Mouse (Mus musculus) neutrophil, adult 5-6 weeks (primary cell): ENCODE results near the gene Rev3l. TPM values are rescaled to one million over a fixed set of nuclear protein-coding genes. Genes with fewer than 3 reads are reported as not detected.
"Not testable (repeated sequence)": the region's sequence is repeated elsewhere in the genome, so short reads cannot be mapped to it uniquely, and the experiment has no call there.

Experiments
- ATAC-seq: fragments of 151-379, 151-347 bp; 2 replicates; pipeline ENCODE4 v1.8.0; 2017; ENCODE audit warnings: mild to moderate bottlenecking, moderate TSS enrichment; ENCODE audit not compliant: insufficient number of reproducible peaks, poor library complexity, low FRiP score, severe bottlenecking; ENCODE audit errors: extremely low read depth
- total RNA-seq: library from RNA; stranded (forward); fragments of 200-1000 nt; gene quantifications from 2 replicates; pipeline ENCODE4 v1.2.3, GENCODE M21; 2017

Gene Rev3l
- total RNA-seq, 1 experiment from 2014 or later = 36.4 TPM

GRCm38 (mm10) chr10:39773940-39774726, 42.2 kb downstream of the Rev3l start:
- no peak for ATAC-seq

DNA sequence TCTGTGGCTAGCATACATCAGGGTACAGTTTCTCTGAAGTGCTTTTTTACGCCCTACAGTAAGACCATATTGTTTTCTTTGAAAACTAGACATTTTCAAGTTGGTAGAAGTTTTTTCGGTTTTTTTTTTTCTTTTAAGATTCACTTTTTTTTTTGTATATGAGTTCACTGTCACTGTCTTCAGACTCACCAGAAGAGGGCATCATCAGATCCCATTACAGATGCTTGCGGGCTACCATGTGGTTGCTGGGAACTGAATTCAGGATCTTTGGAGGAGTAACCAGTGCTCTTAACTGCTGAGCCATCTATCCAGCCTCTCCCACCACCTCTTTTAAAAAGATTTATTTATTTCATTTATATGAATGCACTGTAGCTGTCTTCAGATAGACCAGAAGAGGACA, 45.0 kb downstream of the Rev3l start:
- no peak for ATAC-seq

DNA sequence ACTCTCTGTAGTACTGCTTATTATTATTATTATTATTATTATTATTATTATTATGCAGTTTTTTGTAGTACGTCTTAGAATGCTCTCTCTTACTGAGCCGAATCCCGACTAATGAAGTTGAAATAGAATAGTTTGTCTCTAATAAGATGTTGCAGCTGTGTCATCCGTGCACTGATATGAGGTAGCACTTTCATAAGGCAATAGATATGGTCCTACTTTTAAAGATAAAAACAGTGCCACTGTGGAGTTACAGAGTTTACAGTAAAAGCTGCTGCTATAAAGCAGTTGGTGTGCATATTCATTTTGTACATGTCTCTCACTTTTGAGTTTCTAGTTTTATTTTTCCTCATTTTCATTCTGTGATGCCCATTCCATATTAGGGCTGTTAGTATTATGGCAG, 46.4 kb downstream of the Rev3l start:
- ATAC-seq = no peak

- ATAC-seq = no peak
Measured at GRCm38 (mm10) chr10:39785241-39785640, 53.3 kb downstream of the Rev3l start.

GRCm38 (mm10) chr10:39793295-39793694, 61.4 kb downstream of the Rev3l start:
- ATAC-seq = 0 out of 2 replicates have a peak, but pooled peaks have one; percentile 6

DNA sequence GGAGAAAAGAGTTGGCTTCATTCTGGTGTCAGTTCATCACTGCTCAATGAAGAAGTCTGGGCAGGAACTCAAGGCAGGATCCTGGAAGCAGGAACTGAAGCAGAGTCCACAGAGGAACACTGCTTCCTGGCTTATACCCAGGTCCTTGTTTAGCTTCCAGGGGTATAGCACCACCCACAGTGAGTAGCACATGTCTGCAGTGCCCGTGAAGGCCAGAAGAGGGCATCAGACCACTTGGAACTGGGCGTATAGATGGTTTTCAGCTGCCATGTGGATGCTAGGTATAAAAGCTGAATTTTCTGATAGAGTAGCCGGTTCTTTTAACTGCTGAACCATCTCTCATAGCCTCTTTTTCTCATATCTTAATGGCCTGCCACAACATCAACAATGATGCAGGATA, 79.6 kb downstream of the Rev3l start:
- ATAC-seq = peak; percentile 78

- no peak for ATAC-seq
Measured at GRCm38 (mm10) chr10:39842621-39843020, 110.7 kb downstream of the Rev3l start.

- ATAC-seq = no peak
Measured at GRCm38 (mm10) chr10:39865509-39865908, 133.6 kb downstream of the Rev3l start.

DNA sequence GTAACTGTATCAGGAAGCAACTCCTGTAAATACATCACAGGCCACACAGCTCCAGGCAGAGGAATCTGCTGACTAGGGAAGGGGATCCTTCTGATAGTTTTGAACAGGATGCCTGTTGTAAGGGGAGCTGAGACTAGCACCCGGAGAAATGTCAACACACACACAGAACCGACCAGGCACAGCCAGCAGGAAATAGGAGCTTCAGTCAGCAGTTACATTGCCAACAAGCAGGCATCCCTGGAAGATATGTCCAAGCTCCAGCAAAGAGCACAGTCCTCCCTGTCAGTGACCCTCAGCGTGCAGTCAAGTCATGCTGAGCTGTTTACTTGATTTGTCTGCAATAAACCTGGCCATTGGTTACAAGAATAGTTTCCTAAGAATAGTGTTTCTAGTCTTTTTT, 156.7 kb downstream of the Rev3l start:
- ATAC-seq = no peak

- no peak for ATAC-seq
Measured at GRCm38 (mm10) chr10:39893702-39894697, 162.1 kb downstream of the Rev3l start.

GRCm38 (mm10) chr10:39896503-39896902, 164.6 kb downstream of the Rev3l start:
- ATAC-seq = no peak

DNA sequence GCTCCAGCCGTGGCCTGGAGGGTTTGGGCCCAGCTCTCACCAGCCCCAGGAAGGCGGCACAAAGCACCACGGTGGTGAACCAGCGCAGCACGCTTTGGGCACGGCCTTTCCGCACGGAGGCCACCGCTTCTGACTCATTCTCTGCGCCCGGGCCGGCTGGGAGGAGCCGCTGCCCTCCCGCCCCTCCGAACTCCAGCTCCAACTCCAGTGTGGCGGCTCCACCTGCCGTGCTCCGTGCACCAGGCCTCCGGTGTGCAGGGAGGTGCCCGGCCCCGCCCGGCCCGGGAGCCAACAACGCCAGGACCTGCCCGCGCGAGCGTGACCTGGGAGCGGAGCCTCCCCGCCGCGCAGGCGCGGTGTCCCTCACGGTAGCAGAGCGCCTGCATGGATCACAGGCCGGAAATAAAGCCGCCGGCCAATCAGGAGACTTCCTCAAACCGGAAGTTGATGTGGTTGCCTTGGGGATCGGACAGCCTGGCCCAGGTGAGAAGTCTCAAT, 167.0 kb downstream of the Rev3l start, which contains the start of gene Mfsd4b4:
Mfsd4b4 (minus strand) TSS at position 365 of the 498 bp plus-strand sequence.
- peak; percentile 75 for ATAC-seq

GRCm38 (mm10) chr10:39904191-39904590, 172.3 kb downstream of the Rev3l start:
- ATAC-seq = no peak

- ATAC-seq = no peak
Measured at GRCm38 (mm10) chr10:39906799-39907658, 175.1 kb downstream of the Rev3l start.

- ATAC-seq = no peak
Measured at GRCm38 (mm10) chr10:39908768-39909441, 177.0 kb downstream of the Rev3l start.

DNA sequence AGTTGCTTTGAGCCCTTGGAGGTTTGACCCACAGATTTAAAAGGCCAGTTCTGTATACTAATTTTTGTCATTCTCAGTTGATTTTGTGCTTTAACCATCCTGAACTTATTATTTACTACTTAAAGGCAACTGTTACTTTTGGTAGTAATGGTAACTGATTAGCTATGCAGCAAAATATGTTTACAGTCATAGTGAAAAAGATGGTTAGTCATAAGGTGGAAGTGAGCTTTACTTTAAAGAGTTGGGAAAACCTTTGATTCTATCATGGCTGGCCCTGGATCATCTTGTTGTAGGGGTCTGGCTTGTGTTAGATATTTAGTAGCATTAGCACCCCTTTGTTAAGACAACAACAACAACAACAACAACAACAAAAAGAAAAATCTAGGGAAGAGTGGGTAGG, 180.7 kb downstream of the Rev3l start:
- no peak for ATAC-seq

DNA sequence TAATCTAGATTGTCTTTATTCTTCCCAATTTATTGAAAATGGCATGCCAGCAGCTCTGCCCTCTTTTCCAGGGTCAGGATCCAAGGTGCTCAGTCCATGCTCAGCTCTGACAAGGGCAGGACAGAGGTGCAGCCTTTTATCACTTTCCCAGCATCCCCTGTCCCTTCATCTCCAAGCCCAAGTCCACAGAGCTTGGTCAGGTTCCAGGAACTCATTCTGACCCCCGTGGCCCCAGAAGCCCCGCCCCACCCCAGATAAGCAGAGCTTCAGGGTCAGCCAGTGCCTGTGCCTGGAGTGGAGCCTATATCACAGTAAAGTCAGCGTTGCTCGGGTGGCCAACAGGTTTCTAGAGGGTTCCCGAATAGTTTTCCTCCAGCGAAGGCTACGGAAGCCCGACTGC, 192.6 kb downstream of the Rev3l start:
- ATAC-seq = not testable (repeated sequence)
